Mouse (Mus musculus): Measurements from ENCODE around the gene Ldb3.
A peak's percentile ranks its signal among the peaks of the same experiment; 100 is the strongest.

Gene Ldb3

GRCm38 (mm10) chr14:34505309-34505708, 83.2 kb downstream of the Ldb3 start:
- no peak for DNase-seq

GRCm38 (mm10) chr14:34504377-34504776, 84.1 kb downstream of the Ldb3 start:
- DNase-seq: no peak

- no peak for DNase-seq
Measured at GRCm38 (mm10) chr14:34503759-34504158, 84.7 kb downstream of the Ldb3 start.

- no peak for DNase-seq
Measured at GRCm38 (mm10) chr14:34503325-34503647, 85.2 kb downstream of the Ldb3 start, which contains the start of gene Bmpr1a. TSS of gene Bmpr1a (minus strand) at chr14:34503341.

GRCm38 (mm10) chr14:34502475-34503324, 85.8 kb downstream of the Ldb3 start:
- DNase-seq: peak; percentile 90

GRCm38 (mm10) chr14:34501804-34502474, 86.5 kb downstream of the Ldb3 start:
- peak; percentile 41 for DNase-seq

- no peak for DNase-seq
Measured at GRCm38 (mm10) chr14:34501447-34501803, 87.1 kb downstream of the Ldb3 start.

GRCm38 (mm10) chr14:34500309-34500708, 88.2 kb downstream of the Ldb3 start:
- no peak for DNase-seq

GRCm38 (mm10) chr14:34499664-34500063, 88.8 kb downstream of the Ldb3 start:
- DNase-seq: no peak

- no peak for DNase-seq
Measured at GRCm38 (mm10) chr14:34497346-34497745, 91.1 kb downstream of the Ldb3 start.

- DNase-seq: no peak
Measured at GRCm38 (mm10) chr14:34493682-34494081, 94.8 kb downstream of the Ldb3 start.

- no peak for DNase-seq
Measured at GRCm38 (mm10) chr14:34492688-34493087, 95.8 kb downstream of the Ldb3 start.

GRCm38 (mm10) chr14:34490965-34491364, 97.5 kb downstream of the Ldb3 start:
- DNase-seq: no peak

- DNase-seq: no peak
Measured at GRCm38 (mm10) chr14:34489928-34490327, 98.6 kb downstream of the Ldb3 start.

GRCm38 (mm10) chr14:34486169-34486568, 102.3 kb downstream of the Ldb3 start:
- DNase-seq: no peak

- DNase-seq: no peak
Measured at GRCm38 (mm10) chr14:34483469-34484341, 104.8 kb downstream of the Ldb3 start.
